Mouse (Mus musculus): ENCODE measurements around the gene 2310011J03Rik.

GRCm38 (mm10) chr10:80356001-80356682 lies 35.8 kb upstream of the 2310011J03Rik start, which contains the start of gene Plk5:
- TF ChIP-seq CTCF (conservative IDR thresholded peaks at IDR 0.05; ENCODE audit: insufficient read depth, insufficient read length, low read depth, low read length) (no peak), POLR2A (IDR thresholded peaks at IDR 0.05; ENCODE audit: low read depth, low read length) (no peak)
